Mouse (Mus musculus): Measurements from ENCODE around the gene Gm43552. TPM values are rescaled to one million over a fixed set of nuclear protein-coding genes. Genes with fewer than 3 reads are reported as not detected.

Gm43552 gene
- polyA plus RNA-seq, 1 experiment from 2014 or later, result not detected

- Histone ChIP-seq H3K36me3 (no peaks in the 10 kb centered on the region), H3K27me3 (ENCODE audit: low read depth, poor library complexity, severe bottlenecking) (peaks cover 34% of the 10 kb centered on the region), H3K27ac (replicated peaks) (no peak overlapping the region), H3K4me3 (0 out of 2 replicates have a peak overlapping the region, but pooled peaks have one; percentile 11), H3K4me1 (peaks cover 27% of the 10 kb centered on the region), H3K9me3 (replicated peaks) (no peaks in the 10 kb centered on the region)
- peak; percentile 43 for DNase-seq (ENCODE audit: low spot score)
- 3% methylated on average over 8 of the region's 8 CpGs for WGBS
These were observed 33.2 kb upstream of the Gm43552 start for GRCm38 (mm10) chr5:65525674-65526443.

- H3K36me3 ChIP-seq, result no peaks in the 10 kb centered on the region
- H3K4me1 ChIP-seq, result peaks cover 27% of the 10 kb centered on the region
- no peak overlapping the region for H3K27ac ChIP-seq (replicated peaks)
- no peaks in the 10 kb centered on the region for H3K9me3 ChIP-seq (replicated peaks)
- WGBS, result 73% methylated on average over 4 of the region's 4 CpGs
- H3K4me3 ChIP-seq, result no peak overlapping the region
- no peak for DNase-seq (ENCODE audit: low spot score)
- H3K27me3 ChIP-seq (ENCODE audit: low read depth, poor library complexity, severe bottlenecking), result peaks cover 34% of the 10 kb centered on the region
These were observed 32.2 kb upstream of the Gm43552 start for GRCm38 (mm10) chr5:65524831-65525230.

- peaks cover 18% of the 10 kb centered on the region for H3K27me3 ChIP-seq (ENCODE audit: low read depth, poor library complexity, severe bottlenecking)
- no peaks in the 10 kb centered on the region for H3K9me3 ChIP-seq (replicated peaks)
- no peak overlapping the region for H3K4me3 ChIP-seq
- H3K36me3 ChIP-seq, result no peaks in the 10 kb centered on the region
- peaks cover 19% of the 10 kb centered on the region for H3K4me1 ChIP-seq
- DNase-seq (ENCODE audit: low spot score), result no peak
- H3K27ac ChIP-seq (replicated peaks), result no peak overlapping the region
- 83% methylated on average over 1 of the region's 1 CpGs for WGBS
These were observed 29.2 kb upstream of the Gm43552 start for GRCm38 (mm10) chr5:65521803-65522202.

DNA sequence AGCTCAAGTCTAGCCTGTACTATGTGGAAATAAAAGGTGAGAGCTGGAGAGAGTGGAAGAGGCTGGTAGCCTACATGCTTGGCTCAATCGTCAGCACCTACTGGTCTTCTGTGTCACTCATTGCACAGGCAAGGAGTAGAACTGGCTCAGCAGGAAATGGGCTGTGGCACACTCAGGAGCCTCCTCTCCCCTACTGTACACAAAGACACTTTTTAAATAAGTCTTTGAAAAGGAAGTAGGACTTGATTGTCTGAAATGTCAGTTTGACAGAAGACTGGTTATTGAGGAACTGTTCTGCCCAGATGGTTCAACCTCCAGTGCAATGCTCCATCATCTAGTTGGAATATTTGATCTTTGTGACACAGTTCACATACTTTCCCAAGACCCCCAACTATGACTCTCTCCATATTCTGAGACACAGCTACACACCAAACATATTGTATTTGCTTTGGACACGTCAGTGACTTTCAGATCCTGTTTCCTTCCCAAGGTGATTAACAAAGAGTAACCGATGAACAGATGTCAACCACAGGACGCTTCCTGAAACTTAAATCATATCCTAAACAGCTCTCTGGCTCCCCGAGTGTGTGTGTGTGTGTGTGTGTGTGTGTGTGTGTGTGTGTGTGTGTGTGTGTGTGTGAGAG lies 22.1 kb upstream of the Gm43552 start:
- DNase-seq (ENCODE audit: low spot score), result no peak
- Histone ChIP-seq H3K27ac (replicated peaks) (no peak overlapping the region), H3K9me3 (replicated peaks) (no peaks in the 10 kb centered on the region), H3K4me3 (no peak overlapping the region), H3K4me1 (no peaks in the 10 kb centered on the region), H3K36me3 (no peaks in the 10 kb centered on the region), H3K27me3 (ENCODE audit: low read depth, poor library complexity, severe bottlenecking) (no peaks in the 10 kb centered on the region)
- WGBS, result 79% methylated on average over 5 of the region's 5 CpGs

- no peak overlapping the region for H3K27ac ChIP-seq (replicated peaks)
- no peaks in the 10 kb centered on the region for H3K9me3 ChIP-seq (replicated peaks)
These were observed 20.9 kb upstream of the Gm43552 start for GRCm38 (mm10) chr5:65513506-65513905.

GRCm38 (mm10) chr5:65508395-65508794 lies 15.8 kb upstream of the Gm43552 start:
- Histone ChIP-seq H3K36me3 (no peaks in the 10 kb centered on the region), H3K27ac (replicated peaks) (no peak overlapping the region), H3K9me3 (replicated peaks) (no peaks in the 10 kb centered on the region), H3K4me3 (no peak overlapping the region), H3K4me1 (peaks cover 10% of the 10 kb centered on the region), H3K27me3 (ENCODE audit: low read depth, poor library complexity, severe bottlenecking) (no peaks in the 10 kb centered on the region)
- no peak for DNase-seq (ENCODE audit: low spot score)
- 83% methylated on average over 8 of the region's 8 CpGs for WGBS

More at GRCm38 (mm10) chr5:65513506-65513905, 20.9 kb upstream of the Gm43552 start:
- no peaks in the 10 kb centered on the region for H3K36me3 ChIP-seq
- no peaks in the 10 kb centered on the region for H3K27me3 ChIP-seq (ENCODE audit: low read depth, poor library complexity, severe bottlenecking)
- H3K4me3 ChIP-seq, result no peak overlapping the region
- WGBS, result 87% methylated on average over 3 of the region's 3 CpGs
- DNase-seq (ENCODE audit: low spot score), result no peak
- H3K4me1 ChIP-seq, result no peaks in the 10 kb centered on the region

DNA sequence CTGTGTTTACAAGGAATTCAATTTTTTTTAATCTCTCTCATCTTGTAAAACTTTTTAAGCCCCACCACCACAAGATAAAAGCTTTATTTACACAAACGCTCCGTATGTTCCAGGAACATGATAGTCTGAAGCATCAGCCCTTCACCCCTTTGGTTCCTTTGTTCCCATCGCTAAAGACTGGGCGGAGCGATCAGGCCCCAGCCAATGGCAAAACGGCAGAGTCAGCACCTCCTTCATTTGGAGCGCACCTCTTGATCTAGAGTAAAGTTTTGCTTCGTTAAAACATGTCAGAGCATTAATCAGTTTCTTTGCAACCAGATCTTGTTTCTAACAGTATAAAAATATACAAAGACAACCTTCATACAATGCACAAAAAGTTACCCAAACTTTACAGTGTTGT lies 13.2 kb upstream of the Gm43552 start:
- H3K27me3 ChIP-seq (ENCODE audit: low read depth, poor library complexity, severe bottlenecking), result no peaks in the 10 kb centered on the region
- H3K27ac ChIP-seq (replicated peaks), result no peak overlapping the region
- H3K4me1 ChIP-seq, result peaks cover 10% of the 10 kb centered on the region
- DNase-seq (ENCODE audit: low spot score), result no peak
- H3K9me3 ChIP-seq (replicated peaks), result no peaks in the 10 kb centered on the region
- WGBS, result 16% methylated on average over 8 of the region's 8 CpGs
- 0 out of 2 replicates have a peak overlapping the region, but pooled peaks have one; percentile 14 for H3K4me3 ChIP-seq
- H3K36me3 ChIP-seq, result no peaks in the 10 kb centered on the region

GRCm38 (mm10) chr5:65501407-65501806 lies 8.8 kb upstream of the Gm43552 start:
- 92% methylated on average over 9 of the region's 9 CpGs for WGBS
- Histone ChIP-seq H3K27me3 (ENCODE audit: low read depth, poor library complexity, severe bottlenecking) (no peaks in the 10 kb centered on the region), H3K27ac (replicated peaks) (no peak overlapping the region), H3K9me3 (replicated peaks) (no peaks in the 10 kb centered on the region), H3K4me3 (no peak overlapping the region), H3K4me1 (peaks cover 10% of the 10 kb centered on the region), H3K36me3 (no peaks in the 10 kb centered on the region)
- no peak for DNase-seq (ENCODE audit: low spot score)

- Histone ChIP-seq H3K36me3 (no peaks in the 10 kb centered on the region), H3K4me1 (0 out of 2 replicates have a peak, but pooled peaks cover 4% of the 10 kb centered on the region), H3K9me3 (replicated peaks) (no peaks in the 10 kb centered on the region), H3K27ac (replicated peaks) (no peak overlapping the region), H3K27me3 (ENCODE audit: low read depth, poor library complexity, severe bottlenecking) (no peaks in the 10 kb centered on the region), H3K4me3 (no peak overlapping the region)
- no peak for DNase-seq (ENCODE audit: low spot score)
- WGBS, result 86% methylated on average over 7 of the region's 7 CpGs
These were observed 7.6 kb upstream of the Gm43552 start for GRCm38 (mm10) chr5:65500231-65500630.

GRCm38 (mm10) chr5:65491767-65492715 lies 592 bp downstream of the Gm43552 start:
- peaks cover 14% of the 10 kb centered on the region for H3K4me1 ChIP-seq
- DNase-seq (ENCODE audit: low spot score), result peak; percentile 78
- 0 out of 2 replicates have a peak, but pooled peaks cover 4% of the 10 kb centered on the region for H3K36me3 ChIP-seq
- no peaks in the 10 kb centered on the region for H3K9me3 ChIP-seq (replicated peaks)
- peak overlapping the region; percentile 94 for H3K4me3 ChIP-seq
- WGBS, result under 1% methylated on average over 54 of the region's 57 CpGs
- H3K27me3 ChIP-seq (ENCODE audit: low read depth, poor library complexity, severe bottlenecking), result peaks cover 20% of the 10 kb centered on the region; the same call in 1 of the 2 replicates
- H3K27ac ChIP-seq (replicated peaks), result peak overlapping the region; percentile 95

DNA sequence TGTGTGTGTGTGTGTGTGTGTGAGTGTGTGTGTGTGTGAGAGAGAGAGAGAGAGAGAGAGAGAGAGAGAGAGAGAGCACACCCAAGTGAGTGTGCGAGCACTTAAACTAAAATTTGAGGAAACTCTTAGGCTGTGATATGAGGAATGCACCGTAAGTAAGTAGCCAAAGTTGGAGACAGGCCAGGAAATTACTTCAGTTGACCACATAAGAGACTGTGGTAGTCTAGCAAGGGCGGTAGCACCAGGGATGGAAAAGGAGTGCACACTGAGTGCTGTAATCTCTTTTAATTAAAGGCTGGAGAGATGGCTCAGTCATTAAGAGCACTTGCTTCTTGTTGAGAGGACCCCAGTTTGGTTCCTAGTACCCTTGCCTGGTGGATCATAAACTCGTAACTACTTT lies 2.8 kb downstream of the Gm43552 start:
- Histone ChIP-seq H3K36me3 (0 out of 2 replicates have a peak, but pooled peaks cover 4% of the 10 kb centered on the region), H3K9me3 (replicated peaks) (no peaks in the 10 kb centered on the region), H3K27me3 (ENCODE audit: low read depth, poor library complexity, severe bottlenecking) (peaks cover 20% of the 10 kb centered on the region; the same call in 1 of the 2 replicates), H3K4me1 (peaks cover 14% of the 10 kb centered on the region), H3K4me3 (no peak overlapping the region), H3K27ac (replicated peaks) (no peak overlapping the region)
- 94% methylated on average over 4 of the region's 4 CpGs for WGBS
- no peak for DNase-seq (ENCODE audit: low spot score)

DNA sequence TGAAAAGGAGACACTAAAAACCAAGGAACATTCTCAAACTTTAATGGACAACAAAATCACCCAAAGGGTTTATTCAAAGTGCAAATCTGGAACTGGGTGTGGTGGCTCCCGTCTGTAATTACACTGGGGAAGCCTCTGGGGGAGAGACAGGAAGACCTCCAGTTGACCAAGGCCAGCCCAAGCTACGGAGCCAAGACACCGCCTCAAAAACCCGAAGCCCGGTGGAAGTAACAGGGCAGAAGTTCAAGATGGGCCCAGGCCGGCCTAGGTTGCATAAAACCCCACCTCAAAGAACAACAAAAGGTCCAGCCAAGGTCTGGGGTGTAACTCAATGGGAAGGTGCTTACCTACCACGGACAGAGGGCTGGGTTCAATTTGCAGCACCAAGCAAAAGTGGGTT lies 3.9 kb downstream of the Gm43552 start:
- H3K27ac ChIP-seq (replicated peaks), result no peak overlapping the region
- DNase-seq (ENCODE audit: low spot score), result no peak
- H3K36me3 ChIP-seq, result 0 out of 2 replicates have a peak, but pooled peaks cover 4% of the 10 kb centered on the region
- no peaks in the 10 kb centered on the region for H3K9me3 ChIP-seq (replicated peaks)
- H3K4me3 ChIP-seq, result no peak overlapping the region
- H3K27me3 ChIP-seq (ENCODE audit: low read depth, poor library complexity, severe bottlenecking), result peaks cover 11% of the 10 kb centered on the region; the same call in 1 of the 2 replicates
- WGBS, result 89% methylated on average over 7 of the region's 7 CpGs
- H3K4me1 ChIP-seq, result peaks cover 14% of the 10 kb centered on the region
